Mouse (Mus musculus): ENCODE measurements around the gene Fam171a1.
"Not testable (repeated sequence)": the region's sequence is repeated elsewhere in the genome, so short reads cannot be mapped to it uniquely, and the experiment has no call there.

The Fam171a1 gene

GRCm38 (mm10) chr2:3171774-3172173, 57.8 kb downstream of the Fam171a1 start:
- no peak for DNase-seq (ENCODE audit: low read depth, low spot score)

GRCm38 (mm10) chr2:3172656-3173055, 58.6 kb downstream of the Fam171a1 start:
- DNase-seq (ENCODE audit: low read depth, low spot score), result no peak

- no peak for DNase-seq (ENCODE audit: low read depth, low spot score)
Observed at GRCm38 (mm10) chr2:3174890-3175289, 60.9 kb downstream of the Fam171a1 start.

GRCm38 (mm10) chr2:3175988-3176387, 62.0 kb downstream of the Fam171a1 start:
- not testable (repeated sequence) for DNase-seq (ENCODE audit: low read depth, low spot score)

- no peak for DNase-seq (ENCODE audit: low read depth, low spot score)
Observed at GRCm38 (mm10) chr2:3176751-3177150, 62.7 kb downstream of the Fam171a1 start.

- DNase-seq (ENCODE audit: low read depth, low spot score), result no peak
Observed at GRCm38 (mm10) chr2:3180550-3180949, 66.5 kb downstream of the Fam171a1 start.

- DNase-seq (ENCODE audit: low read depth, low spot score), result no peak
Observed at GRCm38 (mm10) chr2:3183656-3184055, 69.6 kb downstream of the Fam171a1 start.

- DNase-seq (ENCODE audit: low read depth, low spot score), result no peak
Observed at GRCm38 (mm10) chr2:3185335-3185734, 71.3 kb downstream of the Fam171a1 start.

GRCm38 (mm10) chr2:3188745-3189475, 74.9 kb downstream of the Fam171a1 start:
- DNase-seq (ENCODE audit: low read depth, low spot score), result no peak

- no peak for DNase-seq (ENCODE audit: low read depth, low spot score)
Observed at GRCm38 (mm10) chr2:3191149-3191548, 77.1 kb downstream of the Fam171a1 start.

GRCm38 (mm10) chr2:3195511-3195910, 81.5 kb downstream of the Fam171a1 start:
- DNase-seq (ENCODE audit: low read depth, low spot score), result no peak

- DNase-seq (ENCODE audit: low read depth, low spot score), result no peak
Observed at GRCm38 (mm10) chr2:3200422-3200821, 86.4 kb downstream of the Fam171a1 start.

- DNase-seq (ENCODE audit: low read depth, low spot score), result no peak
Observed at GRCm38 (mm10) chr2:3206975-3207642, 93.1 kb downstream of the Fam171a1 start.

- DNase-seq (ENCODE audit: low read depth, low spot score), result no peak
Observed at GRCm38 (mm10) chr2:3215480-3215879, 101.5 kb downstream of the Fam171a1 start.

- DNase-seq (ENCODE audit: low read depth, low spot score), result no peak
Observed at GRCm38 (mm10) chr2:3216617-3217016, 102.6 kb downstream of the Fam171a1 start.

GRCm38 (mm10) chr2:3217577-3217976, 103.6 kb downstream of the Fam171a1 start:
- not testable (repeated sequence) for DNase-seq (ENCODE audit: low read depth, low spot score)

- DNase-seq (ENCODE audit: low read depth, low spot score), result no peak
Observed at GRCm38 (mm10) chr2:3218225-3218624, 104.2 kb downstream of the Fam171a1 start.

GRCm38 (mm10) chr2:3228475-3228874, 114.5 kb downstream of the Fam171a1 start:
- DNase-seq (ENCODE audit: low read depth, low spot score), result no peak

GRCm38 (mm10) chr2:3229060-3229459, 115.0 kb downstream of the Fam171a1 start:
- DNase-seq (ENCODE audit: low read depth, low spot score), result peak; percentile 23

- DNase-seq (ENCODE audit: low read depth, low spot score), result no peak
Observed at GRCm38 (mm10) chr2:3239255-3239654, 125.2 kb downstream of the Fam171a1 start.

- DNase-seq (ENCODE audit: low read depth, low spot score), result no peak
Observed at GRCm38 (mm10) chr2:3244251-3244650, 130.2 kb downstream of the Fam171a1 start.

GRCm38 (mm10) chr2:3251309-3251708, 137.3 kb downstream of the Fam171a1 start:
- DNase-seq (ENCODE audit: low read depth, low spot score), result no peak

- DNase-seq (ENCODE audit: low read depth, low spot score), result no peak
Observed at GRCm38 (mm10) chr2:3266466-3266865, 152.4 kb downstream of the Fam171a1 start.
